Mouse (Mus musculus) stomach, embryonic 15.5 days (tissue): ENCODE results near the gene Kcnj9. TPM values are rescaled to one million over a fixed set of nuclear protein-coding genes. Genes with fewer than 3 reads are reported as not detected.

Experiments used
- ATAC-seq: fragments of 200-750 bp; cut with Nextera tagmentation; 2 replicates; pipeline ENCODE4 v1.8.0; 2017; ENCODE audit warnings: low read depth, moderate number of reproducible peaks, moderate TSS enrichment; ENCODE audit not compliant: insufficient read depth, low FRiP score
- H3K27ac ChIP-seq: fragments of 300-500 bp; sonication (generic); 2 replicates; pipeline ENCODE4 v1.5.1; 2015; ENCODE audit warnings: mild to moderate bottlenecking, inconsistent platforms
- H3K27me3 ChIP-seq: fragments of 300-500 bp; sonication (generic); replicated peaks from 2 replicates; pipeline ENCODE4 v1.6.1; 2015; ENCODE audit warnings: inconsistent platforms
- H3K36me3 ChIP-seq: fragments of 300-500 bp; sonication (generic); 2 replicates; pipeline ENCODE4 v1.6.1; 2015; ENCODE audit warnings: inconsistent platforms
- H3K4me1 ChIP-seq: fragments of 300-500 bp; sonication (generic); 2 replicates; pipeline ENCODE4 v1.6.1; 2015; ENCODE audit warnings: inconsistent platforms
- H3K4me2 ChIP-seq: fragments of 300-500 bp; sonication (generic); 2 replicates; pipeline ENCODE4 v1.6.1; 2015; ENCODE audit warnings: mild to moderate bottlenecking, inconsistent platforms
- H3K4me3 ChIP-seq: fragments of 300-500 bp; sonication (generic); replicated peaks from 2 replicates; pipeline ENCODE4 v1.5.1; 2015; ENCODE audit warnings: inconsistent platforms
- H3K9ac ChIP-seq: fragments of 300-500 bp; sonication (generic); 2 replicates; pipeline ENCODE4 v1.6.1; 2015; ENCODE audit warnings: inconsistent platforms
- H3K9me3 ChIP-seq: fragments of 300-500 bp; sonication (generic); 2 replicates; pipeline ENCODE4 v1.6.1; 2016; ENCODE audit warnings: inconsistent platforms
- WGBS: fragments of 180-500 bp; shearing (Covaris S2); methylation state at CpG from one replicate; pipeline ENCODE4 v1.1.7; 2015; 5-methylcytosine and 5-hydroxymethylcytosine counted together
- polyA plus RNA-seq: library from polyadenylated mRNA; unstranded; fragments of >200 nt; fragmentation: Nextera tagmentation; extraction: Ambion mirVana; gene quantifications from 2 replicates; pipeline ENCODE4 v1.2.1, GENCODE M21; 2015

Gene Kcnj9
- polyA plus RNA-seq, 1 experiment from 2014 or later, result 0.05 TPM

GRCm38 (mm10) chr1:172309699-172310398 is 19.3 kb downstream of the Kcnj9 start:
- peak; percentile 43 for ATAC-seq
- Histone ChIP-seq H3K4me1 (peaks cover 14% of the 10 kb centered on the region), H3K9me3 (no peaks in the 10 kb centered on the region), H3K36me3 (no peaks in the 10 kb centered on the region), H3K27ac (peak overlapping the region; percentile 98), H3K4me3 (peak overlapping the region; percentile 36), H3K27me3 (no peaks in the 10 kb centered on the region), H3K4me2 (peak overlapping the region; percentile 88), H3K9ac (peak overlapping the region; percentile 44)
- 2% methylated on average over 14 of the region's 14 CpGs for WGBS

DNA sequence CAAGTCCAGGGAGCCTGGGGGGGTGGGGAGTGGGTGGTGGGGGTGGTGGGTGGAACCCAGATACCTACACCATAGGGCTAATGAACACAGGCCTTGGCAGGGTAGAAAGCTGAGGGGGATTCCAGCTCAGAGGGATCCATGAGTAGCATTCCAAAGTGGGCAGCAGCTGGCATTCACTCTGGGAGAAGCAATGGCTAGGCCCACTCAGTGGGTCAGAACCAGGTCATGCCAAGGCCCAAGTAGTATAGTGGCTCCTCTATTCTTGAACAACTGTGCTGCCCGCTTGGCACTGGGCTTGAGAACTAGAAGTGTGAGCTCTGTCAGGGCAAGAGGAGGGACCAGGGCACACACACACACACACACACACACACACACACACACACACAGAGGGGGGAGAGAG is 20.7 kb downstream of the Kcnj9 start:
- peak overlapping the region; percentile 76 for H3K27ac ChIP-seq
- H3K4me2 ChIP-seq, result no peak overlapping the region
- ATAC-seq, result no peak
- no peak overlapping the region for H3K9ac ChIP-seq
- no peaks in the 10 kb centered on the region for H3K36me3 ChIP-seq
- peaks cover 14% of the 10 kb centered on the region for H3K4me1 ChIP-seq
- no peaks in the 10 kb centered on the region for H3K9me3 ChIP-seq
- no peaks in the 10 kb centered on the region for H3K27me3 ChIP-seq
- 44% methylated on average over 1 of the region's 1 CpGs for WGBS
- H3K4me3 ChIP-seq, result no peak overlapping the region

- peak; percentile 56 for ATAC-seq
- Histone ChIP-seq H3K4me2 (no peak overlapping the region), H3K9me3 (no peaks in the 10 kb centered on the region), H3K4me1 (peaks cover 10% of the 10 kb centered on the region), H3K36me3 (no peaks in the 10 kb centered on the region), H3K27ac (peak overlapping the region; percentile 76), H3K9ac (no peak overlapping the region), H3K27me3 (no peaks in the 10 kb centered on the region), H3K4me3 (no peak overlapping the region)
- 56% methylated on average over 10 of the region's 10 CpGs for WGBS
Measured at GRCm38 (mm10) chr1:172307936-172308335, 21.2 kb downstream of the Kcnj9 start.

DNA sequence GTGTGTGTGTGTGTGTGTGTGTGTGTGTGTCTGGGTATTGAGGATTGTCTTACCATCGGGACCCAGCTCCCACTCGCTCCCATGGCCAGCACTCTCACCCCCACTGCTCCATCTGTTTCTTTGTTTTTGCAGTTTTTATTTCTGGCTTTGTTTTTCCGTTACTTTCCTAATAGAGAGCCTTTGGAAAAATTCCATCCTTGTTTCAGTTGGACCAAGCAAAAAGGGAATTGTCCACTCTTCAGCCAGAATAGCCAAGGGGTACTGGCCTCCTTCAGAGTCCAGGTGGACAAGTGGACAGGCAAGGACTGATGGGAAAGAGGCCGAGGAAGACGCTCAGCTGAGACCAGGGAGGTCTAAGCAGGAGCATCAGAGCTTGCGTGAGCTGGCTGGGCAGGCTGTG is 22.2 kb downstream of the Kcnj9 start:
- Histone ChIP-seq H3K36me3 (no peaks in the 10 kb centered on the region), H3K27ac (peak overlapping the region; percentile 76; the same call in 1 of the 2 replicates), H3K9me3 (no peaks in the 10 kb centered on the region), H3K9ac (no peak overlapping the region), H3K4me1 (peaks cover 8% of the 10 kb centered on the region), H3K4me3 (no peak overlapping the region), H3K4me2 (no peak overlapping the region), H3K27me3 (no peaks in the 10 kb centered on the region)
- whole genome bisulfite sequencing, result 68% methylated on average over 6 of the region's 6 CpGs
- ATAC-seq, result no peak

GRCm38 (mm10) chr1:172306196-172306595 is 22.9 kb downstream of the Kcnj9 start:
- WGBS, result 63% methylated on average over 4 of the region's 4 CpGs
- H3K4me2 ChIP-seq, result no peak overlapping the region
- H3K27ac ChIP-seq, result no peak overlapping the region
- H3K4me3 ChIP-seq, result no peak overlapping the region
- H3K9ac ChIP-seq, result no peak overlapping the region
- H3K27me3 ChIP-seq, result no peaks in the 10 kb centered on the region
- no peak for ATAC-seq
- peaks cover 8% of the 10 kb centered on the region for H3K4me1 ChIP-seq
- no peaks in the 10 kb centered on the region for H3K9me3 ChIP-seq
- H3K36me3 ChIP-seq, result no peaks in the 10 kb centered on the region

DNA sequence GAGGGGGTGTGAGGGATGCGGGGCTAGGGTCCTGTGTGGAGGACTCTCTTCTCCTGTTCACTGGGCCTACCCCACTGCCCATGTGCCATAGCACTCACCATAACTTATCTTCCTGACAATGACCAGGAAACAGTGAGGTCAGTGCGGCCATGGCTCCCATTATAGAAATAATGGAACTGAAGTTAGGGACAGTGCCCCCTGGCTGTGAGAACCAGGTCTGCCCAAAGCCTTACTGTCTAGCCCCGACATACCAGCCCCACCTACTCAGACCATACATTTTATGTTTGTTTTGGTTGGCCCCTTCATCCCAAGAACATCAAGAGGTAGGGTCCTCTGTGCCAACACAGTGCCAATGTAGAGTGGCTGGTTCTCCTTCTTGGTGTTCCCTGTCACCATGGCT is 23.5 kb downstream of the Kcnj9 start:
- H3K36me3 ChIP-seq, result no peaks in the 10 kb centered on the region
- no peaks in the 10 kb centered on the region for H3K9me3 ChIP-seq
- ATAC-seq, result no peak
- WGBS, result 73% methylated on average over 3 of the region's 3 CpGs
- H3K9ac ChIP-seq, result no peak overlapping the region
- H3K4me2 ChIP-seq, result no peak overlapping the region
- no peaks in the 10 kb centered on the region for H3K27me3 ChIP-seq
- H3K27ac ChIP-seq, result no peak overlapping the region
- peaks cover 8% of the 10 kb centered on the region for H3K4me1 ChIP-seq
- no peak overlapping the region for H3K4me3 ChIP-seq

DNA sequence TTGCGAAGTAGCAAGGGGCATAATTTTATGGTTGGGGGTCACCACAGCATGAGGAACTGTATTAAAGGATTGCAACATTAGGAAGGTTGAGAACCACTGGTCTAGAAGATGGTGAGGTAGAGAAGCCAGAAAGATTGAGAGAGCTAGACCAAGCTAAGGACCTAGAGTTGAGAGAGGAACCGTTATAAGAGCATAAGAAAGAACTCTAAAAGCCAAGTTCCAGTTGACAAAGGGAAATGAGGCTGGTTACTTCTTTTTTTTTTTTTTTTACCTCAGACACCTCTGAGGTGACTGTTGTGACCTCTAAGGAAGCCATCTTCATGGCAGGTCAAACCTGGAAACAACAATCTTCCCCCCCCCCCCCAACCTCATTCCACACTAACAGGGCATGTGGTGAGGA is 24.0 kb downstream of the Kcnj9 start:
- no peaks in the 10 kb centered on the region for H3K36me3 ChIP-seq
- H3K9me3 ChIP-seq, result no peaks in the 10 kb centered on the region
- no peak for ATAC-seq
- no peaks in the 10 kb centered on the region for H3K27me3 ChIP-seq
- WGBS, result 81% methylated on average over 2 of the region's 2 CpGs
- no peak overlapping the region for H3K9ac ChIP-seq
- no peak overlapping the region for H3K27ac ChIP-seq
- no peak overlapping the region for H3K4me3 ChIP-seq
- H3K4me2 ChIP-seq, result no peak overlapping the region
- peaks cover 6% of the 10 kb centered on the region for H3K4me1 ChIP-seq

GRCm38 (mm10) chr1:172304443-172304842 is 24.7 kb downstream of the Kcnj9 start:
- H3K36me3 ChIP-seq, result no peaks in the 10 kb centered on the region
- 56% methylated on average over 6 of the region's 6 CpGs for WGBS
- no peak overlapping the region for H3K4me2 ChIP-seq
- H3K4me3 ChIP-seq, result no peak overlapping the region
- H3K27me3 ChIP-seq, result no peaks in the 10 kb centered on the region
- peak; percentile 23; the same call in 1 of the 2 replicates for ATAC-seq
- H3K4me1 ChIP-seq, result peaks cover 5% of the 10 kb centered on the region; the same call in 1 of the 2 replicates
- H3K9ac ChIP-seq, result no peak overlapping the region
- H3K9me3 ChIP-seq, result no peaks in the 10 kb centered on the region
- H3K27ac ChIP-seq, result no peak overlapping the region

GRCm38 (mm10) chr1:172302851-172303250 is 26.3 kb downstream of the Kcnj9 start:
- Histone ChIP-seq H3K4me3 (no peak overlapping the region), H3K4me1 (peaks cover 6% of the 10 kb centered on the region; the same call in 1 of the 2 replicates), H3K4me2 (no peak overlapping the region), H3K36me3 (no peaks in the 10 kb centered on the region), H3K9me3 (no peaks in the 10 kb centered on the region), H3K27me3 (no peaks in the 10 kb centered on the region), H3K27ac (no peak overlapping the region), H3K9ac (no peak overlapping the region)
- 36% methylated on average over 6 of the region's 6 CpGs for WGBS
- ATAC-seq, result no peak

GRCm38 (mm10) chr1:172302311-172302710 is 26.8 kb downstream of the Kcnj9 start:
- Histone ChIP-seq H3K9ac (no peak overlapping the region), H3K4me1 (peaks cover 11% of the 10 kb centered on the region; the same call in 1 of the 2 replicates)
- no peak for ATAC-seq

GRCm38 (mm10) chr1:172301180-172301579 is 27.9 kb downstream of the Kcnj9 start:
- Histone ChIP-seq H3K9me3 (no peaks in the 10 kb centered on the region), H3K4me2 (no peak overlapping the region), H3K4me3 (no peak overlapping the region), H3K27me3 (no peaks in the 10 kb centered on the region), H3K27ac (no peak overlapping the region), H3K4me1 (peaks cover 20% of the 10 kb centered on the region), H3K36me3 (no peaks in the 10 kb centered on the region), H3K9ac (no peak overlapping the region)
- ATAC-seq, result no peak
- 41% methylated on average over 12 of the region's 12 CpGs for WGBS

More at GRCm38 (mm10) chr1:172302311-172302710, 26.8 kb downstream of the Kcnj9 start:
- Histone ChIP-seq H3K27me3 (no peaks in the 10 kb centered on the region), H3K36me3 (no peaks in the 10 kb centered on the region), H3K27ac (no peak overlapping the region), H3K9me3 (no peaks in the 10 kb centered on the region), H3K4me3 (no peak overlapping the region), H3K4me2 (no peak overlapping the region)
- WGBS, result 64% methylated on average over 3 of the region's 3 CpGs

- no peak for ATAC-seq
- H3K4me2 ChIP-seq, result no peak overlapping the region
- peaks cover 28% of the 10 kb centered on the region for H3K4me1 ChIP-seq
- H3K9ac ChIP-seq, result no peak overlapping the region
- H3K36me3 ChIP-seq, result no peaks in the 10 kb centered on the region
- 70% methylated on average over 5 of the region's 5 CpGs for WGBS
- H3K4me3 ChIP-seq, result no peak overlapping the region
- H3K9me3 ChIP-seq, result no peaks in the 10 kb centered on the region
- H3K27me3 ChIP-seq, result no peaks in the 10 kb centered on the region
- H3K27ac ChIP-seq, result no peak overlapping the region
Measured at GRCm38 (mm10) chr1:172300247-172300646, 28.9 kb downstream of the Kcnj9 start.
